ENCODE assay signal across 8 mouse cellular contexts in the genomic region with DNA sequence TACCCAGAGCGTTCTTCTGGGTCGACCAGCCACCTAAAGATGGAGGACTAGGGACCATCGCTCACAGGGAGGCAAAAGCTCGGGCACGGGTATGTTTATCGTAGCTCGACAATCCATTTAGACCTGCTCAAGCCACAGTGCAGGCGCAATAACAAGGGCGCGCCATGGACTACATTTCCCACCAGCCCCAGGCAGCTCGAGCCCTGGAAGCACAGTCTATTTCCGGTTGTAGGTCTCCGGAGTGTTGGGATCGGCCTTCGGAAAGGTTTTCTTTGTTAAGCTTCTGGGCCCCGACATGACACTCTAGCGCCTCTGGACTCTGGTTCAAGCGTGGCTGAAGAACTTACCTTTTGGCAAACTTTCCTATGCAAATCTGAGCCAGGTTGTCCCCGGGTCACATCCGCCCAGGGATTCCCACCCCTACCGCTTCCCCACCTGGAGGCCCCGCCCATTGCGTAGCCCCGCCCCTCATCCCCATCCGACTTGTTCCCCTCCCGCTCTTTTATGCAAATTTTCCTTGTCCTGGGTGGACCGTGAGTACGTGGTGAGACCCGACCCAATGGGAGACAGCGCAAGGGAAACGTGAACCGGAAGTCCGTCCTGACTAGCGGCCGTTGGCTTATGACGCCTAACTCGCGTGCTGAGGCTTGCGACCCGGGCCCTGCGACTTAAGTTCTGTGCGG. TPM values are rescaled to one million over a fixed set of nuclear protein-coding genes. Genes with fewer than 3 reads are reported as not detected.
DNase-seq lines count a peak whose midpoint lies in the region; ATAC-seq lines count a peak whose summit lies in the region.

A gene (plus strand): TSS at position 591 of the 683 bp plus-strand sequence.

- ATAC-seq in hindbrain, embryonic 11.5 days (ENCODE audit: low FRiP score), result peak; percentile 98

- WGBS in hindbrain, embryonic 11.5 days, result under 1% methylated on average over 42 of the region's 42 CpGs

- H3K36me3 ChIP-seq in hindbrain, embryonic 11.5 days (ENCODE audit: control insufficient read depth, insufficient read depth, low read length), result peaks cover 13% of the 10 kb centered on the region

- peaks cover 9% of the 10 kb centered on the region; the same call in 1 of the 2 replicates for H3K4me1 ChIP-seq in hindbrain, embryonic 11.5 days (replicated peaks; ENCODE audit: control insufficient read depth, insufficient read depth, low read length)

- H3K9ac ChIP-seq in hindbrain, embryonic 11.5 days (ENCODE audit: low read depth, low read length), result peak within 1 kb of the TSS; percentile 65

- peak; percentile 99 for DNase-seq in Muller cell, postnatal 12 days (ENCODE audit: inconsistent ontology term)
- peak; percentile 96 for DNase-seq in cerebellum, adult 9-11 months
- DNase-seq in frontal cortex, adult 2 months (ENCODE audit: extremely low spot score in 1 of 2, low spot score in 1 of 2), result peak; percentile 94 to 95
- peak; percentile 97 for DNase-seq in hindbrain, embryonic 11.5 days (ENCODE audit: low spot score)
- peak; percentile 83 to 89 for DNase-seq in layer of hippocampus, postnatal 10 days (ENCODE audit: low spot score in 2 of 2)
- peak; percentile 95 for DNase-seq in lung, postnatal 10 days
- DNase-seq in retina, adult 2 months (ENCODE audit: low read depth, low spot score), result peak; percentile 98
- peak; percentile 87 to 89 for DNase-seq in thymus, postnatal 36 days

- H3K27me3 ChIP-seq in hindbrain, embryonic 11.5 days (ENCODE audit: control insufficient read depth, insufficient read depth, low read length), result no peaks in the 10 kb centered on the region

- H3K4me2 ChIP-seq in hindbrain, embryonic 11.5 days (replicated peaks; ENCODE audit: low read depth, low read length), result peak within 1 kb of the TSS; percentile 63

- peaks cover 7% of the 10 kb centered on the region; the same call in 1 of the 2 replicates for H3K9me3 ChIP-seq in hindbrain, embryonic 11.5 days (ENCODE audit: control insufficient read depth, low read length)

- H3K4me3 ChIP-seq in hindbrain, embryonic 11.5 days (ENCODE audit: low read depth, low read length), result peak within 1 kb of the TSS; percentile 58

- H3K27ac ChIP-seq in hindbrain, embryonic 11.5 days (ENCODE audit: low read depth, low read length), result peak within 1 kb of the TSS; percentile 40; the same call in 1 of the 2 replicates

RNA-seq across cellular contexts. Expression of the gene that starts here (rescaled TPM):
- polyA plus RNA-seq in frontal cortex, adult 2 months (2012; rRNA removed), result 17.0 and 18.0 TPM in 2 replicates
- 28.9 and 30.5 TPM in 2 replicates for polyA plus RNA-seq in hindbrain, embryonic 11.5 days (2014; fragmentation: Nextera tagmentation; extraction: Ambion mirVana)
- total RNA-seq in layer of hippocampus, postnatal 10 days (2021), result 10 to 100 TPM; 19.7 to 21.8 TPM

Comparison
In these comparisons a context has a peak if more than half of its experiments do, and no peak if none do; other contexts are left out.
1. Peak in every context shown above with its lines: DNase-seq, ATAC-seq, H3K4me3 ChIP-seq and H3K27ac ChIP-seq.